Mouse (Mus musculus) ovary, postnatal 10 days (tissue): ENCODE measurements around the gene Skida1.

Experiments used
- DNase-seq: peaks from one replicate; pipeline ENCODE4 v3.0.0; 2022; ENCODE audit warnings: low spot score

Gene Skida1

GRCm38 (mm10) chr2:18038895-18039371, 9.9 kb downstream of the Skida1 start:
- no peak for DNase-seq

DNA sequence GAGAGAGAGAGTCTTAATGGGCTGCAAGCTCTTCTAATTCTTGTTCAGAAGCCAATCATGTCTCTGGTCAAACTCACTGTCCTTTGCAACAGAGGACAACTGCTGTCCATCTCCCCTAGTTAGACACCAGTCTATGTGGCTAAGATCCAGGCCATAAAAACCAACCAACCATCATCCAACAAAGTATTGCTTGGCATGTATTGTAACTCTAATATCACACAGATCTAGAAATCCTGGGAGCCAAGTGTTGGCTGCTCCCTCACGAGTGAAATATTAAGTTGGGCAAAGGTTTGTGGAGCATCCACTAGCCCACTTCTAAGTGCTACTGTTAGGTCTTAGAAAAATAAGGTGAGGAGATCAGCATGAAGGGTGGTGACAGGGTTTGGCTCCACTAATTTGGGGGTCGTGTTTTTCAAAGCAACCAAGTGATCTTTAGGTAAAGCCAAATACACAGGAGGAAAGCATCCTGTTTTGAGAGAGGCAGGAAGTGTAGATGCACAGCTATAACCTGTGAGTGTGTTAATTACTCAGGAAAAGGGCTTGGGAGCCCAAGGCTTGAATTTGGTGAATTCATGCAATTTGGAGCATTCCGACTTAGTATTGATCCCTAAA, 10.6 kb downstream of the Skida1 start:
- DNase-seq = no peak

- no peak for DNase-seq
Measured at GRCm38 (mm10) chr2:18037491-18037890, 11.4 kb downstream of the Skida1 start, which contains the start of gene A930004D18Rik. Gene A930004D18Rik (minus strand): TSS chr2:18037737.

DNA sequence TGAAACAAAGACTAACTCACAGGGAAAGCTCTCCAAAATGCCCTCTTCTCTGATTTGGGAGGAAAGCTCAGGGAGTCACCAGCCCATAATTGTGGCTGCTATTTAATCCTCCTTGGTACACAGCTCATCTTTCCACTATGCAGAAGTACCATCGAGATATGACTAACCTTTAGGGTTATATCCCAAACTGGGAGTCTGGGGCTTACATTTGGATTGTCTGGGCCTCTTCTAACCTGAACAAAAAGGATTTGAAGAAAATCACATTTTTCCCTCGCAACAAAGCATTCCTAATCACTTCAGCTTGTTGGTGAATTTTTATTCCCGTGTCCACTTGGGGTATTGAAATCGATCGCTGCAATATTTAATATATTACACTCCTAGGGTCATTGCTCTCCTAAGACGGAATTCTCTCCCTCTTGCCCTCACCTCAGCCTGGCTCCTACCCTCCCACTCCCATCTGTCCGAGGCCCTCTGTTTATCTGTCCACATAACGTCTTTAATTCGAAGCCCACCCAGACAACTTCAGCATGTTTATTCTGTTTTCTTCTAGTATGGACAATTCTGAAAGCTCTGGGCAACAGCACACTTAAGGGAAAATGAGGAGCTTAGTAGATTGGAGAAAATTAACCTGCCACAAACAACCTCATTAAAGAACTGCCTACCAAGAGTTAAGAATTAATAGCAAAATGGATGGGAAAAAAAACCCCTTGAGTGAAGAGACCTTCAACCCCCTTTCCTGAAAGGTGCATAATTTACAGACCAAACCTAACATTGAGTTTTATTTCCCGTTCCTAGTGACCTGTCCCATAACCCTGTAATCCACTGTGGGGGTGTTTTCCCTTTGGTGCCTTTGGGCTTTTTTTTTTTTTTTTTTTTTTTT, 14.2 kb downstream of the Skida1 start:
- DNase-seq = no peak

- DNase-seq = no peak
Measured at GRCm38 (mm10) chr2:18033166-18034108, 15.4 kb downstream of the Skida1 start.

- DNase-seq = no peak
Measured at GRCm38 (mm10) chr2:18032538-18032895, 16.3 kb downstream of the Skida1 start.

- peak; percentile 54 for DNase-seq
Measured at GRCm38 (mm10) chr2:18031831-18032537, 16.9 kb downstream of the Skida1 start.

DNA sequence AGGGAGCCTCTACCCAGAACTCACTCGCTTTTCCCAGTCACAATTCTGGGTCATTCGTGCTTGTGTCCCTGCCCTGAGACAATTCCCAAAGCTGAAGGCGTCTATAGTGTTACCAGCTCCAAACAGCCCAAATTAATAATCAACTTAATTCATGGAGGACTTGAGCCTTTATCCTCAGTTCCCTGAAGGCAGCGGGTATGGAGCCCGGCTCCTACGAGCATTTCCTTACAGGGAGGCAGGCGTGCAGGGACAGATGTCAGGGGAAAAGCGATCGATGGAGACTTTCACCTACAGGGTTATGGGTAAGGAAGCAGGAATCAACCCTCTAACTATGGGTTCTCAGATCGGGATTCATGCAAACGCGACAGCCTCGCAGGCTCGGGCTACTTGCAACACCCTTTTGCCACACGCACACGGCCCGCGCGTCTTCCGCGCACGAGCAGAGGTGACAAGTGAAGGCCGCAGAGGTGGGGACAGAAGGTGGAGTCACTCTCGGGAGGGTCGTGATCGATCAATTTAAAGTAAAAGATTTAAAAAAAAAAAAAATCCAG, 17.5 kb downstream of the Skida1 start:
- peak; percentile 29 for DNase-seq

DNA sequence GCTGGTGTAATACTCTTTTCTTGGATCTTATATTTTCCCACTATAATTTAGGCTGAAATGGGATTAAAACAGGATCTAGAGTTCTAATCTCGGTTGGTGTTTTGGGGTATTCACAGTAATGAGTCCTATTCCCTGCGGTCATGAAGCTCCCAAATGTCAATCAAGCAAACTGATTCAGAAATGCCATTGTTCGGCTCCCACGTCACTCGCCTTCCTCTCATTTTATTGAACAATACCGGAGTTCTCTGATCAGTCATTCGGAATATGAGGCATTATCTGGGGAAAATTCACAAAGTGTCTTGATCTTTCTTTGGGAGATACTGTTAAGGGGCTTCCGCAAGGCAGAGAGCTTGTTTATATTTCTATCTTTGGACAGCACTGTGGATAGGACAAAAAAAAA, 18.3 kb downstream of the Skida1 start:
- DNase-seq = no peak

- DNase-seq = no peak
Measured at GRCm38 (mm10) chr2:18029656-18030055, 19.2 kb downstream of the Skida1 start.

DNA sequence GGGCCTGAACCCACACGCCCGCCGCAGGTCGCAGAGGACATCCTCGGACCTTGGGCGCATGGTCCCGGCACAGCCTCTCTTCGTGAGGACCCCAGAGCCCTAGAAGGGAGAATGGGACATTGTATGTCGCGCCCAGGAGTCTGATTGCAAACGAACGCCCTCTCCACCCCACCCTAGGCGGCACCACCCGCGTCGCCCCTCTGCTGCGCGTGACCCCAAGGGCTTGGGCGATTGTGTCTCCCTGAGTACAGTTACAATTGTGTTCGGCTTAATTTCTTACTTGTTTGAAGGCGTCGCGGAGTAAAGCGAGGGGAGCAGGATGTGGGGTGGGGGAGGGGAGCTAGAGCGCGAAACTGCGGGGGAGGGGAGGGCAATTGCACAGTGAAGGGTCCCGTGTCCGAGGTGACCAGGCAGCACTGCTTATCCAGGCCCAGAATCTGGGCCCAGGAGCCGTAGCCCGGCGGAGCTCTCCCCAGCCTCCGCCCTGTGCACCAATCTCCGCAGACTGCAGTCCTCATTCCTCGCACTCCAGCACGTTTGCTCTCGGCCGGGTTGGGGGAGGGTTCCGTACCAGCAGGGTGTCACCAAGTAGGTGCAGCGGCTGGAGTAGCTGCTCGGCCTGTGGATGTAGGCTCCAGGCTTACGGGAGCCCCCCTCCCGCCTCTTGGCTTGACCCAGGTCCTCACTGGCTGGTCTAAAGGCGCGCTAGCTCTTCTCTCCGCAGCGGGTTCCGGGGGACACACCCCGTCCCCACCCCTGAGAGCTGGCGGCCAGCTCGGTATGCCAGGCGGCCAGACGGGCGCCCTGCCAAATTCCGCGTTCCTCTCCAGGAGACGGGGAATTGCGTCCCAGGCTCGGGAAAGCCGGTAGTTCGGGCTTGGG, 20.5 kb downstream of the Skida1 start:
- peak; percentile 92 for DNase-seq

- peak; percentile 95 for DNase-seq
Measured at GRCm38 (mm10) chr2:18027448-18028139, 21.3 kb downstream of the Skida1 start.

GRCm38 (mm10) chr2:18026116-18026947, 22.5 kb downstream of the Skida1 start:
- DNase-seq = peak; percentile 48

GRCm38 (mm10) chr2:18025781-18026115, 23.1 kb downstream of the Skida1 start:
- no peak for DNase-seq

DNA sequence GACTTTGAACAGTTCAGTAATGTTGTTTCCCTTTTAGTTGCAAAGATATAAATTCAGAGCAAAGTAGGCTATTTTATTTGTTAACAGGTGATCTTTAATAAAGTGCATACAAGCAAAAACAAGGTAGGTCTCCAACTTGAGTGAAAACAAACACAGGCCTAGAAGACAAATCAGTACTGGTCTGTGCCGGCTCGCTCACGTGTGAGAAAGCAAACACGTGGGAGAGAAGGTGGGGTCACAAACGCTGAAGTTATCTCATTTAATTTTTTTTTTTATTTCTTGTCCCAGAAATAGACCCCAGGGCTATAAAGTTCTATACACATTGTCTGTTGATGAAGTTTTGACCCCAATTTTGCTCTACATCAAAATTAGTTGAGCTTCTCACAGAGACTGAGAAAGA, 23.7 kb downstream of the Skida1 start:
- no peak for DNase-seq

DNA sequence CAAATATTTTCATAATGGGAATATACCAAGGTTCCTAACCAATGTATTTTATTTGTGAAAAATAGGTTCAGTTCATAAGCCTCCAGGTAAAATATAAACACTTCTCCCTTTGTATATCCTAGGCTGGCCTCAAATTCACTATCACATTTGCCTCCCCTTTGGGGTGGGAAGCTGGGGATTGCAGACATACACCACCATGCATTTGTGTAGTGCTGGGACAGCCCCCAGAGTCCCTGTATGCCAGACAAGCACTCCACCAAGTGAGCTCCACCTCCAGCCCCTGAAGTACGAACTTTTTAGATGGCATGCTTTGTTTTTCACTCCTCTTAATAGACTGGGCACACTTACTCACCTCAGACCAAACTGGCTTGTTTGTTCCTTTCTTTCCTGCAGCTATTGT, 26.0 kb downstream of the Skida1 start:
- no peak for DNase-seq

GRCm38 (mm10) chr2:18019122-18019521, 29.7 kb downstream of the Skida1 start:
- DNase-seq = no peak

DNA sequence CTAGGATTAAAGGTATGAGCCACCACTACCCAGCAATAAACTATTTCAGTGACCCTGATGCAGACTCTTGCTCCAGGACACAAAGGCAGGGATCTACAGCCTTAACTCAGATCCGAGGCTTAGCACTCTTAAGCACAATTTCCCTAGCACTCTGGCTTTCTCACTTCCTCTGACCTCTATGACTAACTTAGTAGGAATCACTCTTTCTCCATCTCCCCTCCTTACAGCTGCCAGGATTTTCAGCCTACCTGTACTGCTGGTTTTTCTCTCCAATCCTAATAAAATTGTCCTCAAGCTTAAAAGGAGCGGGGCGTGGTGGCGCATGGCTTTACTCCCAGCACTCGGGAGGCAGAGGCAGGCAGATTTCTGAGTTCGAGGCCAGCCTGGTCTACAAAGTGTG, 31.5 kb downstream of the Skida1 start:
- DNase-seq = no peak

- no peak for DNase-seq
Measured at GRCm38 (mm10) chr2:18016639-18017038, 32.2 kb downstream of the Skida1 start.
